Mouse (Mus musculus): ENCODE measurements around the gene Fam160b1. TPM values are rescaled to one million over a fixed set of nuclear protein-coding genes. Genes with fewer than 3 reads are reported as not detected.

The Fam160b1 gene
- polyA plus RNA-seq, 1 experiment from 2014 or later: 14.9 TPM

- Histone ChIP-seq H3K4me3 (ENCODE audit: low read depth, low read length) (no peak overlapping the region), H3K4me2 (replicated peaks; ENCODE audit: low read depth, low read length) (no peak overlapping the region), H3K9ac (replicated peaks; ENCODE audit: low read depth) (no peak overlapping the region), H3K9me3 (ENCODE audit: low read length) (no peaks in the 10 kb centered on the region), H3K36me3 (ENCODE audit: insufficient read depth, low read length) (no peaks in the 10 kb centered on the region), H3K27me3 (replicated peaks; ENCODE audit: insufficient read depth, low read length) (no peaks in the 10 kb centered on the region), H3K4me1 (ENCODE audit: insufficient read depth, low read depth, low read length) (no peaks in the 10 kb centered on the region), H3K27ac (ENCODE audit: low read length) (no peak overlapping the region)
- DNase-seq (ENCODE audit: low spot score) (no peak), ATAC-seq (no peak)
- no peak for TF ChIP-seq CTCF (IDR thresholded peaks at IDR 0.05)
- TF ChIP-seq EP300 (IDR thresholded peaks at IDR 0.05): no peak
Measured at GRCm38 (mm10) chr19:57327679-57328078, 32.8 kb upstream of the Fam160b1 start.

GRCm38 (mm10) chr19:57328269-57328668, 32.2 kb upstream of the Fam160b1 start:
- Histone ChIP-seq H3K4me2 (replicated peaks; ENCODE audit: low read depth, low read length) (no peak overlapping the region), H3K9me3 (ENCODE audit: low read length) (no peaks in the 10 kb centered on the region), H3K9ac (replicated peaks; ENCODE audit: low read depth) (no peak overlapping the region), H3K27me3 (replicated peaks; ENCODE audit: insufficient read depth, low read length) (no peaks in the 10 kb centered on the region), H3K36me3 (ENCODE audit: insufficient read depth, low read length) (no peaks in the 10 kb centered on the region), H3K4me1 (ENCODE audit: insufficient read depth, low read depth, low read length) (no peaks in the 10 kb centered on the region), H3K4me3 (ENCODE audit: low read depth, low read length) (no peak overlapping the region), H3K27ac (ENCODE audit: low read length) (no peak overlapping the region)
- WGBS: 97% methylated on average over 7 of the region's 7 CpGs
- TF ChIP-seq EP300 (IDR thresholded peaks at IDR 0.05) (no peak), CTCF (IDR thresholded peaks at IDR 0.05) (no peak)
- ATAC-seq: no peak
- DNase-seq (ENCODE audit: low spot score): no peak

- no peaks in the 10 kb centered on the region for H3K27me3 ChIP-seq (replicated peaks; ENCODE audit: insufficient read depth, low read length)
Measured at GRCm38 (mm10) chr19:57328792-57329191, 31.7 kb upstream of the Fam160b1 start.

DNA sequence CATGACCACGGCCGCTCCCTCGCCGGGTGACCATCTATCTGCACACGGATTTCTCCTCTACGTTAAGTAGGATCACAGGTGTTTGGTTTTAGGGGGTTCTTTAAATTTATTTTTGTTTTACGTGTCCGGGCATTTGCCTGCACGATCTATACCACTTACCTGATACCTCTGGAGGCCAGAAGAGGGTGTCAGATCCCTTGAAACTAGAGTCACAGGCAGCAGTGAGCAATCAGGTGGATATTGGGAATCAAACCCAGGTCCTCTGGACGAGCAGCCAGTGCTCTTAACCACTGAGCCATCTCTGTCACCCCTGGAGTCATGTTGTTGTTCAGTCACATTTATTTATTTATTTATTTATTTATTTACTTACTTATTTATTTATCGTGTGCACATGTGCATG, 30.2 kb upstream of the Fam160b1 start:
- ATAC-seq (no peak), DNase-seq (ENCODE audit: low spot score) (no peak)
- TF ChIP-seq CTCF (IDR thresholded peaks at IDR 0.05): peak; percentile 43
- no peak for TF ChIP-seq EP300 (IDR thresholded peaks at IDR 0.05)
- H3K27me3 ChIP-seq (replicated peaks; ENCODE audit: insufficient read depth, low read length): no peaks in the 10 kb centered on the region
- H3K4me2 ChIP-seq (replicated peaks; ENCODE audit: low read depth, low read length): no peak overlapping the region
- no peaks in the 10 kb centered on the region for H3K9me3 ChIP-seq (ENCODE audit: low read length)
- WGBS: 74% methylated on average over 11 of the region's 11 CpGs
- no peaks in the 10 kb centered on the region for H3K36me3 ChIP-seq (ENCODE audit: insufficient read depth, low read length)
- no peaks in the 10 kb centered on the region for H3K4me1 ChIP-seq (ENCODE audit: insufficient read depth, low read depth, low read length)
- no peak overlapping the region for H3K27ac ChIP-seq (ENCODE audit: low read length)
- no peak overlapping the region for H3K4me3 ChIP-seq (ENCODE audit: low read depth, low read length)
- H3K9ac ChIP-seq (replicated peaks; ENCODE audit: low read depth): no peak overlapping the region

More at GRCm38 (mm10) chr19:57328792-57329191, 31.7 kb upstream of the Fam160b1 start:
- peak; percentile 80 for TF ChIP-seq CTCF (IDR thresholded peaks at IDR 0.05)
- TF ChIP-seq EP300 (IDR thresholded peaks at IDR 0.05): no peak
- no peak overlapping the region for H3K27ac ChIP-seq (ENCODE audit: low read length)
- H3K4me3 ChIP-seq (ENCODE audit: low read depth, low read length): no peak overlapping the region
- H3K36me3 ChIP-seq (ENCODE audit: insufficient read depth, low read length): no peaks in the 10 kb centered on the region
- no peak overlapping the region for H3K9ac ChIP-seq (replicated peaks; ENCODE audit: low read depth)
- 51% methylated on average over 12 of the region's 12 CpGs for WGBS
- H3K4me2 ChIP-seq (replicated peaks; ENCODE audit: low read depth, low read length): no peak overlapping the region
- no peaks in the 10 kb centered on the region for H3K4me1 ChIP-seq (ENCODE audit: insufficient read depth, low read depth, low read length)
- DNase-seq (ENCODE audit: low spot score) (peak; percentile 72), ATAC-seq (no peak)
- H3K9me3 ChIP-seq (ENCODE audit: low read length): no peaks in the 10 kb centered on the region

DNA sequence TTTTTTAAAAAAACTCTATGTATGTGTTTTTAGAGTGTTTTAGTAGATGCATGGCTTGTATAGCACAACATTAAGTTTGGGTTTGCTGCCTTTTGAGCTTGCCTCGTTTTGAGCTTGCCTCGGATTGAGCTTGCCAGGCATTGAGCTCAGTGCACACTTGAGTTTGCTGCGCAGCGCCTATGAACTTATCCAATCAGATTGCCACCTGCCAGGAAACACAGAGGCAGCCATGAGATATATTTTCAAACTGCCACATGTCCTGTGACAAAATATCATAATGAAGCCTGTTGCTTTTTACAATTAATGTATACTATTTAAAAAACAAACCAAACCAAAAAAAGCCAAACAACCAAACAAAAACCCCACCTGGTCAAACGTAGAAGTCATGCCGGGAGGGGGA, 29.2 kb upstream of the Fam160b1 start:
- no peak for DNase-seq (ENCODE audit: low spot score)
- no peaks in the 10 kb centered on the region for H3K9me3 ChIP-seq (ENCODE audit: low read length)
- no peak overlapping the region for H3K4me2 ChIP-seq (replicated peaks; ENCODE audit: low read depth, low read length)
- WGBS: 81% methylated on average over 6 of the region's 6 CpGs
- no peak overlapping the region for H3K4me3 ChIP-seq (ENCODE audit: low read depth, low read length)
- no peaks in the 10 kb centered on the region for H3K27me3 ChIP-seq (replicated peaks; ENCODE audit: insufficient read depth, low read length)
- H3K36me3 ChIP-seq (ENCODE audit: insufficient read depth, low read length): no peaks in the 10 kb centered on the region
- no peaks in the 10 kb centered on the region for H3K4me1 ChIP-seq (ENCODE audit: insufficient read depth, low read depth, low read length)
- no peak overlapping the region for H3K9ac ChIP-seq (replicated peaks; ENCODE audit: low read depth)
- H3K27ac ChIP-seq (ENCODE audit: low read length): no peak overlapping the region
- no peak for TF ChIP-seq CTCF (IDR thresholded peaks at IDR 0.05)
- no peak for TF ChIP-seq EP300 (IDR thresholded peaks at IDR 0.05)
- no peak for ATAC-seq

DNA sequence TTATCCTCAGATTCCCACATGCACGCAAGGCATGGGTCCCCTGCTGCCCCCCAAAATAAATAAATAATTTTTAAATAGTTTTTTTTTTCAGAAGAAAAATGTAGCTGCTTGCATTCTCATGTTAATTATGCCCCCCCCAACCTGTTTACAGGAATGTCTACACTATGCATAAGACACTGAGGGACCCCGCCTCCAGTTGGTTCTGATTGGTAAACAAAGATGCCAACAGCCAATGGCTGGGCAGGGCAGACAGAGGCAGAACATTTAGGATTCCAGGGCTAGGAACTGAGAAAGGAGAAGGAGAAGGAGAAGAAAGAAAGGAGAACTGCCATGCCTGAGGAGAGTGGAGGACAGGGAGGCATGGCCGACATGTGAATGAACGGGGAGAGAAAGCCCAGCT, 27.1 kb upstream of the Fam160b1 start:
- ATAC-seq: no peak
- TF ChIP-seq CTCF (IDR thresholded peaks at IDR 0.05): no peak
- TF ChIP-seq EP300 (IDR thresholded peaks at IDR 0.05): no peak
- Histone ChIP-seq H3K9me3 (ENCODE audit: low read length) (no peaks in the 10 kb centered on the region), H3K4me3 (ENCODE audit: low read depth, low read length) (no peak overlapping the region), H3K9ac (replicated peaks; ENCODE audit: low read depth) (no peak overlapping the region), H3K4me1 (ENCODE audit: insufficient read depth, low read depth, low read length) (no peaks in the 10 kb centered on the region), H3K27me3 (replicated peaks; ENCODE audit: insufficient read depth, low read length) (no peaks in the 10 kb centered on the region), H3K27ac (ENCODE audit: low read length) (no peak overlapping the region), H3K4me2 (replicated peaks; ENCODE audit: low read depth, low read length) (no peak overlapping the region), H3K36me3 (ENCODE audit: insufficient read depth, low read length) (no peaks in the 10 kb centered on the region)
- WGBS: 90% methylated on average over 4 of the region's 4 CpGs
- no peak for DNase-seq (ENCODE audit: low spot score)

GRCm38 (mm10) chr19:57335135-57335534, 25.3 kb upstream of the Fam160b1 start:
- H3K36me3 ChIP-seq (ENCODE audit: insufficient read depth, low read length): no peaks in the 10 kb centered on the region
- no peak overlapping the region for H3K4me2 ChIP-seq (replicated peaks; ENCODE audit: low read depth, low read length)
- no peak overlapping the region for H3K27ac ChIP-seq (ENCODE audit: low read length)
- H3K9me3 ChIP-seq (ENCODE audit: low read length): no peaks in the 10 kb centered on the region
- H3K4me3 ChIP-seq (ENCODE audit: low read depth, low read length): no peak overlapping the region
- TF ChIP-seq EP300 (IDR thresholded peaks at IDR 0.05): no peak
- no peak for TF ChIP-seq CTCF (IDR thresholded peaks at IDR 0.05)
- ATAC-seq (no peak), DNase-seq (ENCODE audit: low spot score) (no peak)
- H3K4me1 ChIP-seq (ENCODE audit: insufficient read depth, low read depth, low read length): no peaks in the 10 kb centered on the region
- H3K27me3 ChIP-seq (replicated peaks; ENCODE audit: insufficient read depth, low read length): no peaks in the 10 kb centered on the region
- 64% methylated on average over 8 of the region's 8 CpGs for WGBS
- H3K9ac ChIP-seq (replicated peaks; ENCODE audit: low read depth): no peak overlapping the region
